Comparison of ENCODE assay signal across 8 mouse cellular contexts in the genomic region with DNA sequence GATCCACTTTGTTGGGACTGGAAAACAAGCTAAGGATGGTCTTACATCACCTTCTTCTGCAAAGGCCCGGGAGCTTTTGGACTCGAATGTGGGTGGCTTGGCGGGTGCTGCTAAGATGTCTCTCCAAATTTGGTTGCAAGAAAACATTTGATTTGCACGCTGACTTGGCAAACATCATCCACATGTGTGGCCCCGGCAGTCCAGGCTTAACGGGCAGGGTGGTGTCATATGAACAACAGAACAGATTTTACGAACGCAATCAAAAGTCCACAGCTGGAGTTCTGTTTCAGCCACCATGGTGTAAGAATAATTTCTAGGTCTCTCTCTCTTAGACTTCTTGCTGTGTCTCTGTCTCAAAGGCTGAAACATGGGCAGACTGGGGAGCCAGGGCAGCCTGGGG. TPM values are rescaled to one million over a fixed set of nuclear protein-coding genes. Genes with fewer than 3 reads are reported as not detected.
DNase-seq lines count a peak whose midpoint lies in the region; ATAC-seq and TF ChIP-seq lines count a peak whose summit lies in the region.

No protein-coding gene starts in this region.

- no peaks in the 10 kb centered on the region for H3K36me3 ChIP-seq in hindbrain, embryonic 10.5 days
- no peaks in the 10 kb centered on the region for H3K36me3 ChIP-seq in hindbrain, embryonic 12.5 days
- no peaks in the 10 kb centered on the region for H3K36me3 ChIP-seq in heart, postnatal 0 days (replicated peaks; ENCODE audit: control insufficient read depth, insufficient read depth, low read length)
- H3K36me3 ChIP-seq in liver, postnatal 0 days (replicated peaks; ENCODE audit: insufficient read depth, low read length): no peaks in the 10 kb centered on the region

- TF ChIP-seq POLR2A in embryonic fibroblast, embryonic 13.5 days (IDR thresholded peaks at IDR 0.05; ENCODE audit: low read depth, low read length): no peak

- no peak for DNase-seq in hindbrain, embryonic 10.5 days (ENCODE audit: low spot score)
- DNase-seq in heart, postnatal 0 days (ENCODE audit: low spot score): no peak
- peak; percentile 55 for DNase-seq in lung, postnatal 36 days
- DNase-seq in liver, postnatal 0 days: no peak
- DNase-seq in layer of hippocampus, adult 2 months (ENCODE audit: low spot score in 2 of 2): no peak
- no peak for DNase-seq in cerebellum, adult 8-10 months

- H3K9ac ChIP-seq in hindbrain, embryonic 12.5 days: no peak overlapping the region
- no peak overlapping the region for H3K9ac ChIP-seq in heart, postnatal 0 days (replicated peaks; ENCODE audit: low read depth, low read length)
- H3K9ac ChIP-seq in liver, postnatal 0 days (replicated peaks): no peak overlapping the region

- H3K4me1 ChIP-seq in hindbrain, embryonic 10.5 days (replicated peaks): peaks cover 5% of the 10 kb centered on the region
- peaks cover 15% of the 10 kb centered on the region for H3K4me1 ChIP-seq in hindbrain, embryonic 12.5 days
- peaks cover 5% of the 10 kb centered on the region for H3K4me1 ChIP-seq in embryonic fibroblast, embryonic 13.5 days (ENCODE audit: control insufficient read depth, insufficient read depth, low read length)
- H3K4me1 ChIP-seq in heart, postnatal 0 days (ENCODE audit: control insufficient read depth, insufficient read depth): peaks cover 22% of the 10 kb centered on the region
- no peaks in the 10 kb centered on the region for H3K4me1 ChIP-seq in liver, postnatal 0 days (ENCODE audit: insufficient read depth)

- ATAC-seq in hindbrain, embryonic 12.5 days (ENCODE audit: low FRiP score): no peak
- ATAC-seq in heart, postnatal 0 days (ENCODE audit: insufficient read depth, low read depth): no peak
- no peak for ATAC-seq in liver, postnatal 0 days

- H3K9me3 ChIP-seq in hindbrain, embryonic 10.5 days: no peaks in the 10 kb centered on the region
- H3K9me3 ChIP-seq in hindbrain, embryonic 12.5 days (replicated peaks): no peaks in the 10 kb centered on the region
- no peaks in the 10 kb centered on the region for H3K9me3 ChIP-seq in heart, postnatal 0 days (replicated peaks; ENCODE audit: control insufficient read depth, low read length)
- H3K9me3 ChIP-seq in liver, postnatal 0 days (ENCODE audit: low read length): no peaks in the 10 kb centered on the region

- TF ChIP-seq EP300 in heart, postnatal 0 days (IDR thresholded peaks at IDR 0.05; ENCODE audit: low read depth): no peak
- no peak for TF ChIP-seq EP300 in liver, postnatal 0 days (IDR thresholded peaks at IDR 0.05; ENCODE audit: low read depth)

- 75% methylated on average over 8 of the region's 8 CpGs for WGBS in hindbrain, embryonic 10.5 days
- 75% methylated on average over 8 of the region's 8 CpGs for WGBS in hindbrain, embryonic 12.5 days
- WGBS in heart, postnatal 0 days: 71% methylated on average over 8 of the region's 8 CpGs
- 88% methylated on average over 8 of the region's 8 CpGs for WGBS in liver, postnatal 0 days (ENCODE audit: insufficient replicate concordance)

- peak overlapping the region; percentile 47 for H3K27ac ChIP-seq in hindbrain, embryonic 10.5 days
- no peak overlapping the region for H3K27ac ChIP-seq in hindbrain, embryonic 12.5 days
- peak overlapping the region; percentile 66 for H3K27ac ChIP-seq in embryonic fibroblast, embryonic 13.5 days (ENCODE audit: insufficient read depth, low read length)
- H3K27ac ChIP-seq in heart, postnatal 0 days (ENCODE audit: low read depth): peak overlapping the region; percentile 36
- H3K27ac ChIP-seq in liver, postnatal 0 days (ENCODE audit: low read depth): no peak overlapping the region
- no peak overlapping the region for H3K27ac ChIP-seq in layer of hippocampus, adult 2 months

- no peak overlapping the region for H3K4me2 ChIP-seq in hindbrain, embryonic 12.5 days (replicated peaks)
- H3K4me2 ChIP-seq in heart, postnatal 0 days (ENCODE audit: low read depth, low read length): 0 out of 2 replicates have a peak overlapping the region, but pooled peaks have one; percentile 3
- no peak overlapping the region for H3K4me2 ChIP-seq in liver, postnatal 0 days (ENCODE audit: low read depth, low read length)

- TF ChIP-seq CTCF in embryonic fibroblast, embryonic 13.5 days (IDR thresholded peaks at IDR 0.05; ENCODE audit: borderline replicate concordance, insufficient read depth, low read length): no peak
- TF ChIP-seq CTCF in heart, postnatal 0 days (IDR thresholded peaks at IDR 0.05; ENCODE audit: low read depth): no peak
- no peak for TF ChIP-seq CTCF in liver, postnatal 0 days (IDR thresholded peaks at IDR 0.05; ENCODE audit: low read depth)
- TF ChIP-seq CTCF in layer of hippocampus, adult 2 months (conservative IDR thresholded peaks at IDR 0.05): no peak

- H3K4me3 ChIP-seq in hindbrain, embryonic 10.5 days: no peak overlapping the region
- no peak overlapping the region for H3K4me3 ChIP-seq in hindbrain, embryonic 12.5 days
- H3K4me3 ChIP-seq in embryonic fibroblast, embryonic 13.5 days (ENCODE audit: insufficient read depth, low read length): no peak overlapping the region
- H3K4me3 ChIP-seq in heart, postnatal 0 days (ENCODE audit: low read depth, low read length): no peak overlapping the region
- no peak overlapping the region for H3K4me3 ChIP-seq in liver, postnatal 0 days (ENCODE audit: low read depth, low read length)
- H3K4me3 ChIP-seq in layer of hippocampus, adult 2 months: no peak overlapping the region; the same call in 1 of the 2 replicates

- H3K27me3 ChIP-seq in hindbrain, embryonic 10.5 days (ENCODE audit: insufficient read depth, poor library complexity, severe bottlenecking): no peaks in the 10 kb centered on the region
- no peaks in the 10 kb centered on the region for H3K27me3 ChIP-seq in hindbrain, embryonic 12.5 days
- no peaks in the 10 kb centered on the region for H3K27me3 ChIP-seq in heart, postnatal 0 days (ENCODE audit: control insufficient read depth, insufficient read depth, low read length)
- no peaks in the 10 kb centered on the region for H3K27me3 ChIP-seq in liver, postnatal 0 days (ENCODE audit: insufficient read depth, low read length)

RNA-seq across cellular contexts. Expression of a gene that starts 3.6 kb away (rescaled TPM):
- polyA plus RNA-seq in hindbrain, embryonic 10.5 days (2016; fragmentation: Nextera tagmentation; extraction: Ambion mirVana): 0.12 and 1.2 TPM in 2 replicates
- polyA plus RNA-seq in hindbrain, embryonic 12.5 days (2016; fragmentation: Nextera tagmentation; extraction: Ambion mirVana): 1.7 and 2.2 TPM in 2 replicates
- polyA plus RNA-seq in embryonic fibroblast, embryonic 13.5 days (2011; ENCODE audit: insufficient read length, low read depth, missing spikeins): 4.8 and 11.2 TPM in 2 replicates
- total RNA-seq in heart, postnatal 0 days (2014; rRNA removed; ENCODE audit: low replicate concordance): 0.46 and 3.9 TPM in 2 replicates
- 3.0 and 3.5 TPM in 2 replicates for polyA plus RNA-seq in heart, postnatal 0 days (2015; fragmentation: Nextera tagmentation; extraction: Ambion mirVana)
- 0.19 and 0.27 TPM in 2 replicates for polyA plus RNA-seq in liver, postnatal 0 days (2015; fragmentation: Nextera tagmentation; extraction: Ambion mirVana)
- under 1 TPM; 0.44 to 0.83 TPM for total RNA-seq in layer of hippocampus, adult 2 months (2021)

Comparison
In these comparisons a context has a peak if more than half of its experiments do, and no peak if none do; other contexts are left out.
1. H3K27ac ChIP-seq: peak in hindbrain, embryonic 10.5 days (single experiment), embryonic fibroblast, embryonic 13.5 days (single experiment) and heart, postnatal 0 days (single experiment); none in hindbrain, embryonic 12.5 days (single experiment), liver, postnatal 0 days (single experiment) and layer of hippocampus, adult 2 months (single experiment).